Mouse (Mus musculus) common myeloid progenitor, adult 5-6 weeks (primary cell): ENCODE measurements around the gene Vmn1r41. TPM values are rescaled to one million over a fixed set of nuclear protein-coding genes. Genes with fewer than 3 reads are reported as not detected.

Experiments used
- ATAC-seq: replicated peaks from 2 replicates; pipeline ENCODE4 v1.8.0; 2016; ENCODE audit warnings: low read depth, mild to moderate bottlenecking, moderate TSS enrichment, inconsistent platforms; ENCODE audit not compliant: poor library complexity, severe bottlenecking
- total RNA-seq: library from RNA; stranded (forward); fragments of 200-1000, 187-1606 nt; gene quantifications from 2 replicates; pipeline ENCODE4 v1.2.3, GENCODE M21; 2017

The Vmn1r41 gene
- total RNA-seq: not detected in 2 replicates

GRCm38 (mm10) chr6:89740466-89740865, at the start of gene Vmn1r41:
Gene Vmn1r41 (plus strand): TSS chr6:89740766.
- ATAC-seq: no peak

- ATAC-seq: no peak
Measured at GRCm38 (mm10) chr6:89706624-89707023, 33.9 kb upstream of the Vmn1r41 start.

- ATAC-seq: no peak
Measured at GRCm38 (mm10) chr6:89707240-89707639, 33.3 kb upstream of the Vmn1r41 start, which contains the start of gene Vmn1r40. Gene Vmn1r40 (plus strand): TSS chr6:89707540.

- no peak for ATAC-seq
Measured at GRCm38 (mm10) chr6:89718051-89718450, 22.5 kb upstream of the Vmn1r41 start.

- no peak for ATAC-seq
Measured at GRCm38 (mm10) chr6:89742811-89743210, 2.2 kb downstream of the Vmn1r41 start.

GRCm38 (mm10) chr6:89790231-89790630, 49.7 kb downstream of the Vmn1r41 start:
- no peak for ATAC-seq

Other genes with a start within 250 kb of the Vmn1r41 start
- 16.2 and 16.5 TPM in 2 replicates for gene Chchd6, start 145.1 kb upstream of the Vmn1r41 start, total RNA-seq
- gene Txnrd3, start 96.8 kb upstream of the Vmn1r41 start, total RNA-seq: 13.8 and 14.5 TPM in 2 replicates
- not detected in 2 replicates for gene Vmn1r40, start 33.2 kb upstream of the Vmn1r41 start, total RNA-seq
- gene Vmn1r42, start 135.6 kb downstream of the Vmn1r41 start, total RNA-seq: not detected in 2 replicates
- not detected in 2 replicates for gene Vmn1r43, start 135.6 kb downstream of the Vmn1r41 start, total RNA-seq
- gene Vmn1r44, start 142.9 kb downstream of the Vmn1r41 start, total RNA-seq: not detected in 2 replicates
- gene Vmn1r45, start 199.8 kb downstream of the Vmn1r41 start, total RNA-seq: not detected in 2 replicates
- not detected in 2 replicates for gene Vmn1r46, start 228.5 kb downstream of the Vmn1r41 start, total RNA-seq